Mouse (Mus musculus) adipose tissue, adult 10 weeks (tissue): ENCODE data around the gene Mpzl1. TPM values are rescaled to one million over a fixed set of nuclear protein-coding genes. Genes with fewer than 3 reads are reported as not detected.

ENCODE experiments used
- polyA plus RNA-seq: library from polyadenylated mRNA; stranded (reverse); fragments of 350-450 nt; fragmentation: Illumina TruSeq; extraction: RNeasy Lipid Tissue Mini Kit (QIAGEN cat#74804); gene quantifications from one replicate; pipeline ENCODE4 v1.2.3, GENCODE M21; 2014; ENCODE audit warnings: low read depth, low replicate concordance

Mpzl1 gene
- 50.8 TPM for polyA plus RNA-seq

DNA sequence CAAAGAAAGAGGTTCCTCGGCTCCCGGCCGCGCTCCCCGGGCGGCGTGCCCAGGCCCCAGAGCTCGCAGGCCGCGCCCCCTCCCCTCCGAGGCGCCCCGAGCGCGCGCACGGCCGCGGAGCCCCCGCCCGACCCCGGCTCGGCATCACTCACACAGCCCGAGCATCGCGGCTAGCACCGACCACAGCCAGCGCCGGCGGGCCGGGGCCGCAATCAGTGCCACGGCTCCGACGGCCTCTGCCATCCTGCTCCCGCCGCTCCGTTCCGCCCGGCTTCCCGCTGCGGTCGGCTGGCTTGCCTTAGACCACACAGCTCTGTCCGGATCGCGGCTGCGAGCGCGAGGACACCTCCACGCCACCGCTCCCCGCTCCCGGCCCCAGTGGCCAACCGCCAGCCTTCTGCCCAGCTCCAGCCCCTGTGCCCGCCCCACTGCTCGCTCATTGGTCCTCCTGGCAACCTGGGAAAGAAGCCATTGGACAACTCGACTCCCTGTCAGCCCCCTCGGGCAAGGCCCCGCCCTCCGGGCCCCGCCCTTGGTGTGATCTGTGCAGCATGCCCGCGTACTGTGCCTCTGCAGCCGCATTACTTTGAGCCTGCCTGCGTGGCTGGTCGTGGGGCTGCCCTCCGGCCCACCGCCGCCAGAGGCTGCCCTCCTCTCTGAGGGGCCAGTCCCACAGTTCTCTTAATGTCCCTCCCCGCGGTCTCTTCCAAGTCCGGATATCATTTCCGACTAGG, at the start of gene Mpzl1:
Mpzl1 (minus strand) TSS at position 388 of the 734 bp plus-strand sequence.

Other genes with a start within 250 kb of the Mpzl1 start
- 31.0 TPM for gene Dcaf6, start 174.1 kb downstream of the Mpzl1 start, polyA plus RNA-seq
- 140 TPM for gene Mpc2, start 173.9 kb downstream of the Mpzl1 start, polyA plus RNA-seq
- gene Adcy10, start 149.4 kb downstream of the Mpzl1 start, polyA plus RNA-seq = 2.8 TPM
- 15.1 TPM for gene Rcsd1, start 75.2 kb upstream of the Mpzl1 start, polyA plus RNA-seq
- 133 TPM for gene Creg1, start 129.2 kb upstream of the Mpzl1 start, polyA plus RNA-seq
- 2.9 TPM for gene Cd247, start 154.1 kb upstream of the Mpzl1 start, polyA plus RNA-seq